Mouse (Mus musculus): ENCODE data around the gene Irf6. TPM values are rescaled to one million over a fixed set of nuclear protein-coding genes. Genes with fewer than 3 reads are reported as not detected.

Irf6 gene
- total RNA-seq (2021): 1 to 10 TPM; 1.8 to 2.8 TPM

- intact Hi-C loops (cut with DNase I): no loop called here
- no peak for DNase-seq (ENCODE audit: extremely low spot score in 1 of 2, low spot score in 2 of 2)
Measured at GRCm38 (mm10) chr1:193152872-193153271, at the start of gene Irf6. Irf6 (plus strand) TSS chr1:193153111.

DNA sequence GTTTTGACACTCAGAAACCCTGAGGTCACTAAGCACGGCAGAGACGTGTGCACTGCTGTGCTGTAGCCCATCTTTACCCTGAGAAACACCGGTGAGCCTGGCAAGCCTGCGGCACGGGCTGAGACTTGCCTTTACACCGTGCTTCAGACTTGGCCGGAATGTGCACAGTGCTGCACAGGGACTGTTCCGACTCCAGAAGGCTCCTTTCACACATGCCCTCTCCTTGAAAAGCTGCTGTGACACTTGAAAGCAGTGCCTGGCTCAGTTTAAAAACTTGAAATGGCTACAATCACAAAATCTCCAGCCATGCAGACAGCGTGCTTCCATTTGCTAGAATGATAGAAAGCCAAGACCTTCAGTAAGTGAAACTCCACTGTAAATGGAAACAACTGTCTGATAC, 40.8 kb upstream of the Irf6 start:
- peak in 1 of 2 experiments; percentile 15 for DNase-seq (ENCODE audit: extremely low spot score in 1 of 2, low spot score in 2 of 2)
- intact Hi-C loops (cut with DNase I): loop anchor here (5.0 kb wide), 1 partner anchor 110 kb away; no protein-coding TSS in a partner anchor

GRCm38 (mm10) chr1:193122793-193123192, 30.1 kb upstream of the Irf6 start:
- intact Hi-C loops (cut with DNase I): loop anchor here (10.0 kb wide), 1 partner anchor 338 kb away; no protein-coding TSS in a partner anchor

DNA sequence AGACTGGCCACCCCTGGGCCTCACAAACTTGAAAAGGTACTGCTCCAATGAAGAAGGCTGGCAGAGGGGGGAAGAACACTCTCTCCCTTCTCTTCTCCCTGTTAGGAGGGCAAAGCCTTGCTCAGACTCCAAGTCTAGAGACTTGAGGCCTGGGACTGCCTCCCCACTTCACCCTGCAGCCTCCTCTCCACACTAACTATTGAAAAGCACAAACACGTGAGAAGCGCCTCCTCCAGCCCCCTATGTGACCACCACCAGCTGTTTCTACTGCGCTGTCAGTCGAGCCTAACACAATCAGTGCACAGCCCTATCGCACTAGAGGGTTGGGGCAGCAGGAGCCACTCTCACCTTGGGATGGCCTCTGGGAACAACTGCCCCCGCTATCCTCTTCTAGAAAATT, 29.6 kb upstream of the Irf6 start:
- no peak for DNase-seq (ENCODE audit: extremely low spot score in 1 of 2, low spot score in 2 of 2)
- intact Hi-C loops (cut with DNase I): loop anchor here (10.0 kb wide), 1 partner anchor 338 kb away; no protein-coding TSS in a partner anchor

More at GRCm38 (mm10) chr1:193122793-193123192, 30.1 kb upstream of the Irf6 start:
- DNase-seq (ENCODE audit: extremely low spot score in 1 of 2, low spot score in 2 of 2): no peak

- intact Hi-C loops (cut with DNase I): loop anchor here (5.0 to 10.0 kb wide), 2 partner anchors 124 to 341 kb away; no protein-coding TSS in a partner anchor
- no peak for DNase-seq (ENCODE audit: extremely low spot score in 1 of 2, low spot score in 2 of 2)
Measured at GRCm38 (mm10) chr1:193125835-193126234, 27.1 kb upstream of the Irf6 start.

DNA sequence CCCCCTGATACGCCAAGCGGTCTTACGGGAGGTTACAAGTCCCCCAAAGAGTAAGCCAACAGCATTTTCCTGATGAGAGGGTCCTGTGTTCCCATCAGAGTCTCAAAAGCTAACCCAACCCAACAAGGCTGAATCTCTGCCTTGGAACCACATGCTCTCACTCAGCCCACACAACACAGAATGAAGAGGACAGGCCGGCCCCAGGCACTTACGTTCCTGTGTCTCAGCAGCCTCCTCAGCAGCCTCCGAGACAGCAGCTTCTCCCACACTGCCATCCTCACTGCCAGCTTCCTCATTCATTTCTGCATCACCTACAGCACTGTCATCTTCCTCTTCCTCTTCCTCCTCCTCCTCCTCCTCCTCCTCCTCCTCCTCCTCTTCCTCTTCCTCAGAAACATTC, 24.9 kb upstream of the Irf6 start:
- intact Hi-C loops (cut with DNase I): loop anchor here (5.0 to 10.0 kb wide), 2 partner anchors 126 to 343 kb away; no protein-coding TSS in a partner anchor
- no peak for DNase-seq (ENCODE audit: extremely low spot score in 1 of 2, low spot score in 2 of 2)

GRCm38 (mm10) chr1:193129321-193129720, 23.6 kb upstream of the Irf6 start:
- DNase-seq (ENCODE audit: extremely low spot score in 1 of 2, low spot score in 2 of 2): no peak
- intact Hi-C loops (cut with DNase I): loop anchor here (5.0 to 10.0 kb wide), 2 partner anchors 127 to 345 kb away; no protein-coding TSS in a partner anchor

GRCm38 (mm10) chr1:193129786-193130455, 23.0 kb upstream of the Irf6 start, which contains the start of gene Diexf:
Diexf (minus strand) TSS chr1:193130272.
- peak; percentile 95 to 98 for DNase-seq (ENCODE audit: extremely low spot score in 1 of 2, low spot score in 2 of 2)
- intact Hi-C loops (cut with DNase I): loop anchor here (5.0 to 10.0 kb wide), 2 partner anchors 128 to 345 kb away; no protein-coding TSS in a partner anchor

- no peak for DNase-seq (ENCODE audit: extremely low spot score in 1 of 2, low spot score in 2 of 2)
- intact Hi-C loops (cut with DNase I): no loop called here
Measured at GRCm38 (mm10) chr1:193130456-193130825, 22.5 kb upstream of the Irf6 start.

- DNase-seq (ENCODE audit: extremely low spot score in 1 of 2, low spot score in 2 of 2): no peak
- intact Hi-C loops (cut with DNase I): no loop called here
Measured at GRCm38 (mm10) chr1:193130839-193131238, 22.1 kb upstream of the Irf6 start.

- intact Hi-C loops (cut with DNase I): no loop called here
- no peak for DNase-seq (ENCODE audit: extremely low spot score in 1 of 2, low spot score in 2 of 2)
Measured at GRCm38 (mm10) chr1:193131311-193131948, 21.5 kb upstream of the Irf6 start.

- intact Hi-C loops (cut with DNase I): no loop called here
Measured at GRCm38 (mm10) chr1:193132385-193132784, 20.5 kb upstream of the Irf6 start.

GRCm38 (mm10) chr1:193133726-193134125, 19.2 kb upstream of the Irf6 start:
- no peak for DNase-seq (ENCODE audit: extremely low spot score in 1 of 2, low spot score in 2 of 2)
- intact Hi-C loops (cut with DNase I): no loop called here

More at GRCm38 (mm10) chr1:193132385-193132784, 20.5 kb upstream of the Irf6 start:
- no peak for DNase-seq (ENCODE audit: extremely low spot score in 1 of 2, low spot score in 2 of 2)

- intact Hi-C loops (cut with DNase I): no loop called here
- no peak for DNase-seq (ENCODE audit: extremely low spot score in 1 of 2, low spot score in 2 of 2)
Measured at GRCm38 (mm10) chr1:193138087-193138486, 14.8 kb upstream of the Irf6 start.

GRCm38 (mm10) chr1:193138669-193139068, 14.2 kb upstream of the Irf6 start:
- intact Hi-C loops (cut with DNase I): no loop called here
- no peak for DNase-seq (ENCODE audit: extremely low spot score in 1 of 2, low spot score in 2 of 2)

DNA sequence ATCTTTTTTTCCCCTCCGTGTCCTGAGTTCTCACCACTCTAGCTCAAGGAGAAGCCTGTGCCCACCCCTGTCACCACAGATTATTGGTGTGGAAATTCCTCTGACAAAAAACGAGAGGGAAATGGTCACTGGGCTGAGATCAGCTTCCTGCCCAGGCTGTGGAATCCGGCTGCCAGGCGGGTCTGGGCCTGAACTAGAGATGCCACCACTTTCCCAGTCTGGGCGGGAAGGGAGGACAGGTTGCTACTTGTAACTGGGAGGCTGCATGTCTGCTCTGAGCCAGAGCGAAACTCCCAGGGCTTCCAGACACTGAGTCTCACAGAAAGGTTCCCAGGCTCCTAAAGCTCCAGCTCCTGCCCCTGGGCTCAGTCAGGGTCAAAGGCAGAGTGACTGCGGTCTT, 11.8 kb upstream of the Irf6 start:
- intact Hi-C loops (cut with DNase I): no loop called here
- DNase-seq (ENCODE audit: extremely low spot score in 1 of 2, low spot score in 2 of 2): no peak

DNA sequence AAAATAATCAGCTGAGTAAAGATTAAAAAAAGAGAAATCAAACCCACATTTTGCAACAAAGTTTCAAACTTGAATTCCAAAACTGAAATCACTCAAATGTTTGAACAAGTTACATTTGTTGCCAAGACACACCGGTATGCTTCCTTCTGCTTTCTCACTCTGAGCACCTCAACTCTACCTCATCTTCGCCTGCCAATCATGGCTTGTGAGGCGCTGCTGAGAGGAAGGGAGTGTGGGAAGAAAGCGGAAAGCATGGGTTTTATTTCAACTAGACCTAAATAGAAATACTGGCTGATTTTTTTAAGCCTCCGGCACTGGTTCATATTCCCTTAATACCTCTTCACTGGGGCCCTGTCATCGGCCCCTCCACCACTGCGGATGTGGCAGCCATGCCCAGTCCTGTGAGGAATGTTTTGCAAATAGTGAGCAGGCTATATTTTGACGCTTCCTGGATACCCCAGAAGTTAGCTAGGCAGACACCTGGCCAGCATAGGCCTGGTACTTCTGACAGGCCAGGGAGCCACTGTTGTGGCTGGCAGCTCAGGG, 10.3 kb upstream of the Irf6 start:
- DNase-seq (ENCODE audit: extremely low spot score in 1 of 2, low spot score in 2 of 2): no peak
- intact Hi-C loops (cut with DNase I): no loop called here

DNA sequence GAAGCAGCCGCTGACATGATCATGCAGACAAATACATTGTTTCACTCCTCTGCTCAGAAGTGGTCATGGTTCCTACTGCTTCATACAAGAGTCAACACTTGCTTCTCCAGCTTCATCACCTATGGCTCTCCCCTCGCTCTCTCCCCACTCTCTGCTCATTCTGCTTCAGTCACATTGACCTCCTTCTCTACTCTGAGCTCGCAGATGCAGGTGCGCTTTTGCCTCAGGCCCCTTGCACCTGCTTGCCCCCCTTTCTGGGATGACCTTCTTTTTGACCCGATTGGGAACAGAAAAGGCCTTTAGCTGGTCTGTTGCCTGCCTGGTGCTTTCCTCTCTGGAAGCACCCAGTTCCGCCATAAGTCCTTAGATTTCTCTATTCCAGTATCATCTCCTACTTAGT, 8.4 kb upstream of the Irf6 start:
- intact Hi-C loops (cut with DNase I): no loop called here
- no peak for DNase-seq (ENCODE audit: extremely low spot score in 1 of 2, low spot score in 2 of 2)

DNA sequence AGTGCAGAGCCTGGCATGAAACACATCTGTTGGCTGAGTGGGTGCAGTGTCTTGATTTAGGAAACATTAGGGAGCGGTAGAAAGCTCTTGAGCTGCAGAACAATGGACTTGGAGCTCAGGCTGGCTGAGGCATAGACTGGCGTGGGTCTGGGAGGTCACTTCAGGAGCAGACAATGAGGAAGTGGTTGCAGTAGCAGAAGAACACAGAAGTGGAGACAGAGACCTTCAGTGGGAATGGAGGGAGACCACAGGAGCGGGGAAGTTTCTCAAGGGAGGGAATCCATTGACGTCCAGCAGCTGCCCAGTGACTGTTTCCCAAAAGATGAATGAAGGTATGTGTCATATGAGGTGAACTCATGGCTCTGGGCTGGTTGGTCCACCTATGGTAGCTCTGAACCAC, 7.8 kb upstream of the Irf6 start:
- intact Hi-C loops (cut with DNase I): no loop called here
- DNase-seq (ENCODE audit: extremely low spot score in 1 of 2, low spot score in 2 of 2): no peak

DNA sequence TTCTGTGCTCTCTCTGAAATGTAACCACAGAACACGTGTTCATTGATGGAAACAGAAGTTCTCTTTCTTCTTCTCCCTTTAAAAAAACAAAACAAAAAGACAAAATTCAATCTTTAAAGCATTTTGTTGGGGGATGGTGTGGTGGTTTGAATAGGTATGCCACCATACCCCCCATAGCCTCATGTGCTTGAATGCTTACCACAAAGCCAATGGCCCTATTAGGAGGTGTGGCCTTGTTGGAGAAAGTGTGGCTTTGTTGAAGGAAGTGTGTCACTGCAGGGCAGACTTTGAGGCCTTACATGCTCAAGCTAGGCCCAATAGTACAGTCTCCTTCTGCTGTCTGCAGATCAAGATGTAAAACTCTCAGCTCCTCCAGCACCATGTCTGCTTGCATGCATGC, 6.5 kb upstream of the Irf6 start:
- intact Hi-C loops (cut with DNase I): no loop called here
- no peak for DNase-seq (ENCODE audit: extremely low spot score in 1 of 2, low spot score in 2 of 2)
